Mouse (Mus musculus) thymus, postnatal 4 days (tissue): ENCODE results near the gene Olfr601.
"Not testable (repeated sequence)": the region's sequence is repeated elsewhere in the genome, so short reads cannot be mapped to it uniquely, and the experiment has no call there.

Source experiments
- DNase-seq: peaks from one replicate; pipeline ENCODE4 v3.0.0; 2021

Olfr601 gene

DNA sequence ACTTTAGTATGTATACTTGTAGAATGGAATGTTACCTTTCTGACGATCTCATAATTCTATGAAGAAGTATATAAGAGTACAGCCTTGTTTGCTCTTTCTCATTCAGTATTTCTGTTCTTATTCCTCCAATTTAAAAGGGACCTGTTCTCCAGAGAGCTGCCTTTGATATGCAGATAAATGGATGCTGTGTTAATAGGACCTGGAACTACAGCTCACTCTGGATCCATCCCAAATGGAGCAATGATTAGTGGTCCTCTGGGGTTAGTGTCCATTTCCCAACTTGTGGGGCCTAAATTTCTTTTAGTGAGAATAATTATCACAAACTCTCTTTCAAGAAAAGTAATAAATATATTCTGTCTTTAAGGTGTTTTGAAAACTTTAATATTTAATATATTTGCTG is at the start of gene Olfr601:
TSS of gene Olfr601 (minus strand) at position 101 of the 400 bp plus-strand sequence.
- no peak for DNase-seq

DNA sequence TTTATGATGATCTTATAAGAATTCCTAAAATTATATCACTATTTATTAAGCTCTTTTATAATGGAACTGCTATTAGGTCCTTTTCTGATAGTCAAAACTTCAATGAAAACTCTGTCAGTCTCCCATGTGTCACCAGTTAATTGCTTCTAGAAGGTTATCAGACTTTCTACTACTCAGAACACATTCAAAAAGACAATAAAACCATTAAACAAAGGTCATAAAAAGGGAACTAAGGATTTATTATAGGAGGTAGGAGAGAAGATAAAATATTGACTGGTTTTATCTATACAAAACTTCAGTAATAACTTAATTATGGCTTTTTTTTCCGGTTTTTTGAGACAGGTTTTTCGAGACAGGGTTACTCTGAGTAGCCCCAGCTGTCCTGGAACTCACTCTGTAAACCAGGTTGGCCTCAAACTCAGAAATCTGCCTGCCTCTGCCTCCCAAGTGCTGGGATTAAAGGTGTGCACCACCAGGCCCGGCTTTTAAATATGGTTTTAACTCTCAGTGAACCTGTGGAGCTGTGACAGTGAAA is 44.1 kb upstream of the Olfr601 start:
- not testable (repeated sequence) for DNase-seq

DNA sequence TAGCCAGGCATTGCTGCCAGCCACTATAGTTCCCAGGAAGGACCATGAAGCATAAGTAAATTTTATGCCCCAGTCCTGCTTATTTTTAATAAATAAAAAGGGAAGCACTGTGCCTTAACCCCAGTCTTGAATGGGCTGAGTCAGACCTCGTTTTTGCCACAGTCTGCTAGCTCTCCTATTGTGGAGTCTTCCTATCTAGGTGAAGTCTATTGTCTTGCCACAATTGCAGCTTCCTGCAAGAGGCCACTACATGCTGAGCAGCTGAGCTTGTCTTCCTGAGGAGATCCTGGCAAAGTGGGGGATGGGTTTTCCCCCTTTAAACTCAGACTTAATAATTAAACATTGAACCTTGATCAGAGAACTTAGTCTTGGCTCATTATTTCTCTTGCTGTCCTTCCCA is 36.5 kb upstream of the Olfr601 start:
- no peak for DNase-seq

DNA sequence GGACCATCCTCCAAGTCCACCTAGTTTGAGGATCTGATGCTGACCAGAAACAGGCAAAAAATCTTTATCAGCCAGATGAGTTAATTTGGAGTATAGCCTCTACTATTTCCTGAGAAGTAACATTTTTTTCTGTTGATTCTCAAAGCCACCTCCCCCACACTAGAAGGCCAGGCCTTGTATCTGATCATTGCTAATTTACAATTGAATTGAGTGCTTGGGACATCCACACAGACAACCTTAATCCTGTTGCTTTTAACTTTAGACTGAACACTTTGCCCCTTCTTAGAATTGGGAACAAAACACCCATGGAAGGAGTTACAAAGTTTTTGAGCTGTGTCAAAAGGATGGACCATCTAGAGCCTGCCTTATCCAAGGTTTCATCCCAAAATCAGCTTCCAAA is 35.3 kb upstream of the Olfr601 start:
- DNase-seq: no peak

DNA sequence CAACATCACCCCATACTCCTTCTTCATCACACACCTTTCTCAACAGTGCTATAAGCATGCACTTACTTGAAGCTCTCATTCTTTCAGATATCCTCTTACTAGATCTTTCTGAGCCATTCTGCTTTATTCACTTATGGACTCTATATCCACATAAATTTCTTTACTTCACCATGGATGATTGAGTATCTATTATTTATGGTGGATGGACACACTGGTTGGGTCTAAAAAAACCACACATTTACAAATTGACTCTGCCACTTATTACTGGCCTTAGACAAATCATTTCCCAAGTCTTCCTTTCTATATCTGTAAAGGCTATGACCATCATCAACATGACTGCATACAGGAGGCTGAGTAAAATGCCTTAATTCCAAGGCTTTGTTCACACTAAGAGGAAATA is 23.6 kb upstream of the Olfr601 start, which contains the start of gene Olfr603:
TSS of gene Olfr603 (minus strand) at position 101 of the 400 bp plus-strand sequence.
- no peak for DNase-seq

DNA sequence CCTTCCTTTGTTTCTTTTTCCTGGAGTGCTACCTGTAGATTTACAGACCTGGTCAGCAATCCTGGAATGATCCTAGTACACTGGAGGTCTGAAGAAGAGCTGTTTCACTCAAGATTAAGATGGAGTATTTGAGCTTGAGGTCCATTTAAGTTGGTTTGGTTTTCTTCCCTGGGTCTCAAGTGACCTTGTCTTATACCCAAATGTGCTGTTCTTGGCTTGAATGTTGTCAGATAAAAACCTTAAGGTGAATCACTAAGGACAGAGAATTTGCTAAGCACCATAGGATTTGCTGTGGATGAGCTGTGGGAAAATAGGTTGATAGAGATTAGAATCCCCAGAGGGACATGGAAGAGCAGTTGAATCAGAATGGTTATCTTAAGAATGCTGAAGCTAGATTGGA is 12.9 kb downstream of the Olfr601 start, which contains the start of gene Olfr600:
TSS of gene Olfr600 (minus strand) at position 101 of the 400 bp plus-strand sequence.
- DNase-seq: no peak

DNA sequence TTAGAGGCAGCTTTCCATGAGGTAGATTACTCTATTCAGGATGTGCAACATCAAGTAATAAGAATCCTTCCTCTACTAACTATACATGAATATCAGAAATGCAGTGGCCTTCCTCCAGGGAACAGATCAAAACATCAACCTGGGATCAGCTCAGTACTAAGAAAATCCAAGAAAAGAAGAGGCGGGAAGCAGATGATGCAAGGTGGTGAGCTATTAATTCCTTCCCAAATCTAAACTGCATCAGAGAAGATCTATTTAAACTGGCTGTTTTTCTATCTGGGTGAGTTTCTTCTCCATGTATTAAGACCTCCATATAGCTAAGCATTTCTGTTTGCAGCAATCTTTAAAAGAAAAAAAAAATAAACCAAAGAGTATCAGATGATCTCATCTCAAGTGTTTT is 26.8 kb downstream of the Olfr601 start, which contains the start of gene Olfr599:
TSS of gene Olfr599 (plus strand) at position 301 of the 400 bp plus-strand sequence.
- DNase-seq: no peak

DNA sequence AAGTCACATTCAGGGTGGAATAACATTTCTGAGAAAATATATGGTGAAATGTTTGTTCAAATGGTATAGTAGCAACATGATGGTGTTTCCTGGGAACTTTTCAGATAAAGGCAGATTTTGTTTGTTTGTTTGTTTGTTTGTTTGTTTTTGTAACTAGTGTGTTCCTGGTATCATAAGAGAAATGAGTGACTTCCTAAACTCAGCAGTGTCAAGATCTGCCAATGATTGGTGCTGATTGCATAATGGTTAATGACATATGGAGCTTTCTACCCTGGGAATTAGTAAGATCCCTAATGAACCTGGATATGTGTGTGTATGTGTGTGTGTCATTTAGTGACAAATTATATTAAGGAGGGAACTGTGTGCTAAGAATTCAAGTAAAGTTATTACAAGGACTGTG is 39.2 kb downstream of the Olfr601 start, which contains the start of gene Olfr598:
TSS of gene Olfr598 (plus strand) at position 301 of the 400 bp plus-strand sequence.
- DNase-seq: no peak

DNA sequence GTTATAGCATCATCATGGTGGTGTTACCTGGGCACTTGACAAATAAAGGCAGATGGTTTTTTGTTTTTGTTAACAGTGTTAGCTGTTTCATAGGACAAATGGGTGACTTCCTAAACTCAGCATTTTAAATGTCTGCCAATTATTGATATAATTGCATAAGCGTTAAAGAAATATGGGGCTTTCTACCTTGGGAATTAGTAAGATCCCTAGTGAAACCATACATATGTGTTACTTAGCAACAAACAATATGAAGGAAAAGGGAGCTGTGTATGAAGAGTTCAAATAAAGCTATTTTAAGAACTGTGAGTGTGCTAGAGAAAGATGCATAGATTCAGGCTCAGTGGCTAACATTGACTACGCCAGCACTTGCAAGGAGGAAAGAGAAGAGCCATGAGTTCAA is 46.4 kb downstream of the Olfr601 start, which contains the start of gene Olfr597:
TSS of gene Olfr597 (plus strand) at position 301 of the 400 bp plus-strand sequence.
- DNase-seq: not testable (repeated sequence)
